Mouse (Mus musculus) forebrain, embryonic 16.5 days (tissue): Measurements from ENCODE around the gene Cmklr1. TPM values are rescaled to one million over a fixed set of nuclear protein-coding genes. Genes with fewer than 3 reads are reported as not detected.

ENCODE experiments used
- ATAC-seq: fragments of 200-750 bp; cut with Nextera tagmentation; 2 replicates; pipeline ENCODE4 v1.8.0; 2017; ENCODE audit warnings: mild to moderate bottlenecking, moderate library complexity
- H3K27ac ChIP-seq: fragments of 300-500 bp; sonication (generic); 2 replicates; pipeline ENCODE4 v1.5.1; 2014; ENCODE audit warnings: low read length, control low read depth
- H3K27me3 ChIP-seq: fragments of 300-500 bp; sonication (generic); replicated peaks from 2 replicates; pipeline ENCODE4 v1.6.1; 2014; ENCODE audit warnings: low read length; ENCODE audit not compliant: control insufficient read depth, insufficient read depth
- H3K36me3 ChIP-seq: fragments of 300-500 bp; sonication (generic); 2 replicates; pipeline ENCODE4 v1.6.1; 2014; ENCODE audit not compliant: control insufficient read depth, insufficient read depth
- H3K4me1 ChIP-seq: fragments of 300-500 bp; sonication (generic); replicated peaks from 2 replicates; pipeline ENCODE4 v1.6.1; 2014; ENCODE audit warnings: low read length; ENCODE audit not compliant: control insufficient read depth, insufficient read depth
- H3K4me2 ChIP-seq: fragments of 300-500 bp; sonication (generic); 2 replicates; pipeline ENCODE4 v1.6.1; 2014; ENCODE audit warnings: mild to moderate bottlenecking, low read length, control low read depth
- H3K4me3 ChIP-seq: fragments of 300-500 bp; sonication (generic); replicated peaks from 2 replicates; pipeline ENCODE4 v1.5.1; 2014; ENCODE audit warnings: mild to moderate bottlenecking, low read length, control low read depth
- H3K9ac ChIP-seq: fragments of 300-500 bp; sonication (generic); replicated peaks from 2 replicates; pipeline ENCODE4 v1.6.1; 2014; ENCODE audit warnings: low read depth, low read length, control low read depth
- H3K9me3 ChIP-seq: fragments of 300-500 bp; sonication (generic); 2 replicates; pipeline ENCODE4 v1.6.1; 2016; ENCODE audit warnings: low read length; ENCODE audit not compliant: control insufficient read depth
- WGBS: fragments of 180-500 bp; shearing (Covaris S2); extraction: QIAGEN DNeasy Blood & Tissue Kit; methylation state at CpG from one replicate; pipeline ENCODE4 v1.1.7; 2014; 5-methylcytosine and 5-hydroxymethylcytosine counted together
- polyA plus RNA-seq: library from polyadenylated mRNA; unstranded; fragments of >200 nt; fragmentation: Nextera tagmentation; extraction: Ambion mirVana; gene quantifications from 2 replicates; pipeline ENCODE4 v1.2.1, GENCODE M21; 2015

Cmklr1 gene
- polyA plus RNA-seq, 1 experiment from 2014 or later: 2.3 TPM

GRCm38 (mm10) chr5:113620130-113620716 lies 30.0 kb downstream of the Cmklr1 start:
- Histone ChIP-seq H3K4me1 (no peaks in the 10 kb centered on the region), H3K4me3 (no peak overlapping the region), H3K27me3 (no peaks in the 10 kb centered on the region), H3K27ac (no peak overlapping the region), H3K9me3 (no peaks in the 10 kb centered on the region), H3K9ac (no peak overlapping the region), H3K36me3 (no peaks in the 10 kb centered on the region), H3K4me2 (no peak overlapping the region)
- no peak for ATAC-seq
- 71% methylated on average over 16 of the region's 16 CpGs for WGBS

- Histone ChIP-seq H3K27ac (no peak overlapping the region), H3K4me2 (no peak overlapping the region), H3K27me3 (no peaks in the 10 kb centered on the region), H3K4me3 (no peak overlapping the region), H3K4me1 (no peaks in the 10 kb centered on the region), H3K36me3 (no peaks in the 10 kb centered on the region), H3K9ac (no peak overlapping the region), H3K9me3 (no peaks in the 10 kb centered on the region)
- WGBS: 69% methylated on average over 1 of the region's 1 CpGs
- no peak for ATAC-seq
These were observed 31.1 kb downstream of the Cmklr1 start for GRCm38 (mm10) chr5:113619151-113619550.

GRCm38 (mm10) chr5:113618716-113619115 lies 31.5 kb downstream of the Cmklr1 start:
- WGBS: 89% methylated on average over 4 of the region's 4 CpGs
- no peak overlapping the region for H3K4me3 ChIP-seq

GRCm38 (mm10) chr5:113611771-113612233 lies 38.4 kb downstream of the Cmklr1 start:
- Histone ChIP-seq H3K4me1 (0 out of 2 replicates have a peak, but pooled peaks cover 5% of the 10 kb centered on the region), H3K9me3 (no peaks in the 10 kb centered on the region), H3K27me3 (no peaks in the 10 kb centered on the region), H3K27ac (no peak overlapping the region), H3K4me3 (no peak overlapping the region), H3K4me2 (no peak overlapping the region), H3K36me3 (no peaks in the 10 kb centered on the region), H3K9ac (no peak overlapping the region)
- 84% methylated on average over 12 of the region's 12 CpGs for WGBS
- no peak for ATAC-seq

More at GRCm38 (mm10) chr5:113618716-113619115, 31.5 kb downstream of the Cmklr1 start:
- ATAC-seq: no peak
- H3K27me3 ChIP-seq: no peaks in the 10 kb centered on the region
- H3K4me2 ChIP-seq: no peak overlapping the region
- no peaks in the 10 kb centered on the region for H3K9me3 ChIP-seq
- H3K9ac ChIP-seq: no peak overlapping the region
- no peak overlapping the region for H3K27ac ChIP-seq
- H3K4me1 ChIP-seq: no peaks in the 10 kb centered on the region
- no peaks in the 10 kb centered on the region for H3K36me3 ChIP-seq

GRCm38 (mm10) chr5:113611131-113611530 lies 39.1 kb downstream of the Cmklr1 start:
- Histone ChIP-seq H3K9me3 (no peaks in the 10 kb centered on the region), H3K4me3 (no peak overlapping the region), H3K9ac (no peak overlapping the region), H3K27me3 (no peaks in the 10 kb centered on the region), H3K27ac (no peak overlapping the region), H3K36me3 (no peaks in the 10 kb centered on the region), H3K4me1 (0 out of 2 replicates have a peak, but pooled peaks cover 5% of the 10 kb centered on the region), H3K4me2 (no peak overlapping the region)
- no peak for ATAC-seq
- WGBS: 74% methylated on average over 6 of the region's 6 CpGs

- 64% methylated on average over 6 of the region's 6 CpGs for WGBS
- H3K9me3 ChIP-seq: no peaks in the 10 kb centered on the region
- H3K27me3 ChIP-seq: no peaks in the 10 kb centered on the region
- no peak overlapping the region for H3K9ac ChIP-seq
- no peak for ATAC-seq
- 0 out of 2 replicates have a peak, but pooled peaks cover 5% of the 10 kb centered on the region for H3K4me1 ChIP-seq
- H3K4me2 ChIP-seq: no peak overlapping the region
- no peak overlapping the region for H3K4me3 ChIP-seq
- H3K27ac ChIP-seq: no peak overlapping the region
- H3K36me3 ChIP-seq: no peaks in the 10 kb centered on the region
These were observed 39.7 kb downstream of the Cmklr1 start for GRCm38 (mm10) chr5:113610490-113610889.

- H3K9me3 ChIP-seq: no peaks in the 10 kb centered on the region
- no peak overlapping the region for H3K4me2 ChIP-seq
- no peaks in the 10 kb centered on the region for H3K36me3 ChIP-seq
- H3K27me3 ChIP-seq: no peaks in the 10 kb centered on the region
- no peak overlapping the region for H3K9ac ChIP-seq
- ATAC-seq: no peak
- H3K4me1 ChIP-seq: 0 out of 2 replicates have a peak, but pooled peaks cover 5% of the 10 kb centered on the region
- WGBS: 72% methylated on average over 5 of the region's 5 CpGs
- H3K27ac ChIP-seq: no peak overlapping the region
- no peak overlapping the region for H3K4me3 ChIP-seq
These were observed 40.3 kb downstream of the Cmklr1 start for GRCm38 (mm10) chr5:113609891-113610290.

- Histone ChIP-seq H3K4me2 (no peak overlapping the region), H3K9ac (no peak overlapping the region), H3K27me3 (no peaks in the 10 kb centered on the region), H3K27ac (no peak overlapping the region), H3K36me3 (no peaks in the 10 kb centered on the region), H3K4me1 (0 out of 2 replicates have a peak, but pooled peaks cover 5% of the 10 kb centered on the region), H3K4me3 (no peak overlapping the region), H3K9me3 (no peaks in the 10 kb centered on the region)
- WGBS: 85% methylated on average over 8 of the region's 8 CpGs
- ATAC-seq: no peak
These were observed 41.7 kb downstream of the Cmklr1 start for GRCm38 (mm10) chr5:113608511-113608910.

GRCm38 (mm10) chr5:113607941-113608431 lies 42.2 kb downstream of the Cmklr1 start:
- 31% methylated on average over 13 of the region's 13 CpGs for WGBS
- ATAC-seq: no peak
- Histone ChIP-seq H3K9ac (no peak overlapping the region), H3K9me3 (no peaks in the 10 kb centered on the region), H3K4me2 (no peak overlapping the region), H3K36me3 (no peaks in the 10 kb centered on the region), H3K27ac (no peak overlapping the region), H3K27me3 (no peaks in the 10 kb centered on the region), H3K4me3 (no peak overlapping the region), H3K4me1 (0 out of 2 replicates have a peak, but pooled peaks cover 5% of the 10 kb centered on the region)
